Mouse (Mus musculus): Measurements from ENCODE around the gene Ccdc6.
A peak's percentile ranks its signal among the peaks of the same experiment; 100 is the strongest.

Ccdc6 gene

GRCm38 (mm10) chr10:70133188-70133587, 36.3 kb downstream of the Ccdc6 start:
- DNase-seq = no peak

DNA sequence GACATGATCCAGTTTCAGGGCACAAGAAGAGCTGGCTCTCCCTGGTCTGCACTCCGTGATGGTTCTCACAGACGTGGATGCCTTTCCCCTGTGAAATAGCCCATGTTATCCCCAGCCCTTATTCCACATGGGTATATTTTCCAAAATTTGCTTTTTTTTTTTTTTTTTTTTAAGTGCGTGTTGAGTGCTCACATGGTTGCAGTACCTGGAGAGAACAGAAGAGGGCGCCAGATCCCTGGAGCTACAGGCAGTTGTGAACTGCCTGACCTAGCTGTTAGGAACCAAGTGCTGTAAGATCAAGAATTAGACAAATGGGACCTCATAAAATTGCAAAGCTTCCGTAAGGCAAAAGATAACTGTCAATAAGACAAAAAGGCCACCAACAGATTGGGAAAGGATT, 38.8 kb downstream of the Ccdc6 start:
- DNase-seq = no peak

DNA sequence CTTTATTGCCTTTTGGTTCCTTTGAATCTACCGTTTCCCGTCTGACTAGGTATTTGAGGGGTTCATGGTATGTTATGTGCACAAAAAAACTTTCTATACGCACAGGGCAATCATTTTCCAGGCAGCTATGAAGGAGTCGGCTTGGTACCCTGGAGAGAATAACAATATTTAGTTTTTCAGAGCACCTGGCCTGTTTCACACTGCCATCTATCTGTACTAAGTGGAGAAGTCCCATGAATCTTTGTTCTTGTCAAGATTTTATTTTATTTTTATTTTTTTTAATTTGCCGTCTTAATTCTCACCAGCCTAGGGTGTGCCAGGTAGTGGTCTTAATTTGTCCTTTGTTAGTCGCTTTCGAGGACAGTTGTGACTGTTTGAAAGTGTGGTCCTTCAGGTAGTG, 40.7 kb downstream of the Ccdc6 start:
- no peak for DNase-seq

GRCm38 (mm10) chr10:70138150-70138549, 41.2 kb downstream of the Ccdc6 start:
- DNase-seq = no peak

DNA sequence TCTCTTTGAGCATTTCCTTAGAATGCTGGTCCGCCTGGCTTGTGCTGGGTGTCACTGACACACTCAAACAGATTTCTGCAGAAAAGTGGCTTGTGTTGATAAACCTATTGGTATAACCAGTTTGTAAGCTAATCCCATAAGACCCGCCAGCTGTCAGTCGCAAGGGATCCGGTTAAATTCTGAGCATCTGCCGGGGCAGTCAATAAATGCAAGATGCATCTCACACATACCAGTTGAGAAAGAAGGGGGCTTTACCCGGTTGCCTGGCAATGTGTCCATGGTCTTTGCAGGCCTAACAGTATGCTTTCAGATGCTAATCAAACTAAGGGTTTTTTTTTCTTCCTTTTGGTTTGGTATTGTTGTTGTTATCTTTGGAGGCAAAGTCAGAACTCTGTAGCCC, 42.4 kb downstream of the Ccdc6 start:
- DNase-seq = no peak

DNA sequence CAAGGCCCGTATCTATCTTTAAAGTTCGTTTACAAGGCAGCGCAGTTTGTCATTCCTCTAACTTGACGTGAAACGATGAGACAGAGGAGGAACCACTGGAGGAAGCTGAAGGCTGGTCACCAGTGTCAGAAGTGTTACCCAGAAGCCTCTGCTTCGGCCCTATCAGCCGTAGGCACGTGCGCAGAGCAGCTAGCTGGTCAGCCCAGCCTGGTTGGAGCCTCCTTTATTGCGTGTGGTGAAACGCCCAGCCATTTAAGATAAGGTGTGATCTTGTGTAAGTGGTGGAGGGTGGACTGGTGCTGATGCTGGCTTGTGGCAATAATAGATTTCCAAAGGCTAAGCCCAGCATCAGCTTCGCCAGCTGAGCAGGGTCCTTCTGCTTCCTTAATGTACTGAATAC, 43.5 kb downstream of the Ccdc6 start:
- DNase-seq = no peak

- no peak for DNase-seq
These were observed 45.7 kb downstream of the Ccdc6 start for GRCm38 (mm10) chr10:70142623-70143022.

DNA sequence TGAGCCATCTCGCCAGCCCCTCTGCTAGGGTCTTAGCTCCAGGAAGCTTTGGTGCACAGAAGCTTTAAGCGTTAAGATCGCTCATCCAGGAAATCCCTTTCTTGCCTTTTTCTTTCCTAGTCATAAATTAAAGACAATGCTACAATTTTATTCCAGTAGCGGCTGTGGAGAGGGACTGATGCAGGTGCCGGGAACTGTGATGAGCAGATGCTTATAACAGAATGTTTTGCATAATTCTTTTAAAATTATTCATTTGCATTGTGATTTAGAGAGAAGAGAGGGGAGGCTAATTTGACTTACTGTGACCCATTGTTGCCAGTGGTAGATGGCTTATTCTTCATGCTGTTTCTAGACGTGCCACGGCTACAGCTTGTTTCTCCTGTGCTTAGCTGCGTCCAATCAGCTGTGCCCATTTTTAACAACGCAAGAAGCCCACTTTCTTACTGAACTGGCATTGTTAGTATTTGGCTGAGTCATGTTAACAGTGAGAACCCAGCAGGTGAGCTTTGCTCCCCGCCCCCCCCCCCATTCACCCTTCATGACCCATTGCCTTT, 47.2 kb downstream of the Ccdc6 start:
- DNase-seq = no peak

- DNase-seq = no peak
These were observed 49.0 kb downstream of the Ccdc6 start for GRCm38 (mm10) chr10:70145873-70146272.

DNA sequence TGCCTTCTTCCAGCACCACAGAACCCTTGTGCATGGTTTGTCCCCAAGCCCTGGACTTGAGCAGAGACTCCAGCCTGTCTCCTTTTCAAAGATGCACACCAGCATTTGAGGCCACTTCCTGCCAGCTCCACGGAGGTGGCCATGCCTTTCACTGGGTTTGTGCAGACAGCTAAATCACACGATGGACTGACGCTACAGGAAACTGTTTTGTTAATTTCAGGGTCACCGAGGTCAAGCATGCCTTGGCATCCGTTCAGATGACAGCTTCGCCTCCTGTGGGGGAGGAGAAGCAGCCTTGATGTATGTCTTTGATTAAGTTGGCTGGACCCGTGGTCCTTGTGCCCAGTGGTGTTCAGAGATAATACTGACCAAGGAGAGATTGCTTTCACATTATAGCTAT, 52.2 kb downstream of the Ccdc6 start:
- no peak for DNase-seq

DNA sequence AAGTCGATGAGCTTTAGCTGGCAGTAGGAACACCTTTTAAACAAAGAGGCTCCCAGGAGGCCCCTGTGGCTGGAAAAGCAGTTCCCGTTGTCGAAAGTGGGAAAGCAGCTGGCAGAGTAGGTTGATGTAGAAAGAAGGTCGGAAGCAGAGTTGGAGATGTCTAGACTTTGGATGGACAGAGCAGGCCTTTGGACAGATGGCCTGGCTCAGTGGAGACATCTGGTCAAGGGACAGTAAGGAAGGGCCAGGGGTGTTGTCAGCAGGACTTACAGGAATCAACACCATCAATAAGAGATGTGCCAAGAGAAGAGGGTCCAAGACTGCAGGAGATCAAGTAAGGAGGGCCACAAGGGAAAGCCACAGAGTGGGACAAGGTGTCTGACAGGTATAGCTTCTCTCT, 53.4 kb downstream of the Ccdc6 start:
- no peak for DNase-seq

GRCm38 (mm10) chr10:70151171-70151570, 54.2 kb downstream of the Ccdc6 start:
- DNase-seq = no peak

GRCm38 (mm10) chr10:70152190-70152743, 55.3 kb downstream of the Ccdc6 start:
- no peak for DNase-seq

GRCm38 (mm10) chr10:70153810-70154209, 56.9 kb downstream of the Ccdc6 start:
- no peak for DNase-seq

DNA sequence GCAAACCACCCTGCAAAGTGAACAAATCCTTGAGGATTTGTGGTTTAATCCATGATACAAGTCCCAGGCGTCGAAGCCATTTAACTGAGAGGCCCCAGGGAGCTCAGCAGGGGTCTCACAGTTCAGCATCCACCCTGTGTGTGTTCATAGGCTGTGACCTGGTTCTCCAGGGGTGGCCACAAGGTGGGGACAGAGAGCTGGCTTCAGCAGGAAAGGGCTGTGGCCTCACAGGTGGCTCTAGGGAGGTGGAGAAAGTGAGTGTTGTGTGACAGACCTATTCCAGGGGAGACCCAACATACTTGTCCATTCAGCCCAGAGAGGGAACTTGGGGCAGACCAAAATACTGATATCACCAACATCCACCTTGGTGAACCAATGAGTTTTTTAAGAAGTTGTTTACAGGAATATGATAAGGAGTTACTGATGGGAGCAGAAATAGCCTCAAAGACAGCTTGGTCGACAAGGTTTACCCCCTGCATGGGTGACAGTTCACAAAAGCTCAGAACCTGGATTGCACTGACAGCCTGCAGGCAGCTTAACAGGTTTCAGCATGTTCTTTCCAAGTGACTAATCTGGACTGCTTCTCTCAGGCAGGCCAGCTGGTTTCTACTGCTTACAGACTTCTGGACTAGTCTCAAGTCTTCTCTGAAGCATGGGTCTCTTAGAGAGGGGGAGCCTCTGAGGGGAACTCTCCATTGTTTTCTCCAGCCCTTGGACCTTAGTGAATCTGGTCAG, 59.7 kb downstream of the Ccdc6 start:
- DNase-seq = peak; percentile 46 to 73

- DNase-seq = peak; percentile 54 to 56
These were observed 62.9 kb downstream of the Ccdc6 start for GRCm38 (mm10) chr10:70159651-70160320.

DNA sequence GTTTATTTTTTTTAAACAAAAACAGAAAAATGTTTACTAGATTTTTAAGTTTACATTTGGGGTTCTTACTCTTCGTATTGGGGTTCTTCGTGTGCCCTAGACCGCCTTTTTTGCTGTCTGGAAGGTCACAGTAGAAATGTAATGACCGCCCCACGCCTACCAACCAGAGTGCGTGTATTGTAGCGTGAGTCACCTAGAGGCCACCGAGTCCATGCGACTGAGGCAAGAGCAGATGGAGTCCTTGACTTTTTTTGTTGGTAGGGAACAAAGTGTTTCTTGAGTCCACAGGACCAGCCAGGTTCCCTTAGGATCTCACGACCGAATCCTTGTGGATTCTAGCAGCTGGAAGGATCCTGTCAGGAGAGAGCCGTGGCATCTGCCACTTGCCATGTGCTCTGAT, 63.9 kb downstream of the Ccdc6 start:
- no peak for DNase-seq

- DNase-seq = no peak
These were observed 64.6 kb downstream of the Ccdc6 start for GRCm38 (mm10) chr10:70161504-70161903.

- DNase-seq = peak; percentile 69 to 77
These were observed 66.8 kb downstream of the Ccdc6 start for GRCm38 (mm10) chr10:70163681-70164080.

DNA sequence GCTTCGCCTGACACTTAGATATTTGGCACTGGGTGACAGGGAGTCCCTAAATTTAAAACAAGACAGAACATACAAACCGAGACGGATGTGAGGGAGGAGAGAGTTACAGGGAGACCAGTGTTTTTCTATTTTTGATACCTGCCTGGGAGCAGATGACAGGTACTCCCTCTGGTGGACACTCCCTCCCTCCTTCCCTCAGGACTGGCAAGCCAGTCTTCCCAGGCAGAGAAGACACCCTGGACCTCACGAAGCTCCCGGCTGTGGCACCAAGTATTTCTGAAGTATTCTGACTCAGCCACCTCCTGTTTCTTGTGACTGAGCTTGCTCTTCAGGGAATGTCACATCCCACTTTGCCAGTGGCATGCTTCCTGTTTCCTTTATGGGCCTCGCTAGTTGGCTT, 69.0 kb downstream of the Ccdc6 start:
- DNase-seq = peak; percentile 69 to 80

- DNase-seq = no peak
These were observed 69.5 kb downstream of the Ccdc6 start for GRCm38 (mm10) chr10:70166427-70166826.

- no peak for DNase-seq
These were observed 70.7 kb downstream of the Ccdc6 start for GRCm38 (mm10) chr10:70167625-70168024.

- DNase-seq = no peak
These were observed 71.5 kb downstream of the Ccdc6 start for GRCm38 (mm10) chr10:70168396-70168795.

GRCm38 (mm10) chr10:70169044-70169443, 72.1 kb downstream of the Ccdc6 start:
- DNase-seq = no peak

All from cerebellum, postnatal 25 days (tissue).